Mouse (Mus musculus) lung, adult 2 months (tissue): ENCODE measurements around the gene Atp1b3. TPM values are rescaled to one million over a fixed set of nuclear protein-coding genes. Genes with fewer than 3 reads are reported as not detected.

Source experiments
- DNase-seq: peaks from one replicate; pipeline ENCODE4 v3.0.0; 2022
- H3K4me1 ChIP-seq: fragments of 200-500 bp; 2 replicates; pipeline ENCODE4 v1.6.1; 2011; ENCODE audit warnings: low read length; ENCODE audit not compliant: control insufficient read depth, insufficient read depth
- H3K4me3 ChIP-seq: fragments of 200-500 bp; replicated peaks from 2 replicates; pipeline ENCODE3; 2011; ENCODE audit warnings: low read depth, mild to moderate bottlenecking, control low read depth, low read length; ENCODE audit errors: extremely low read depth
- CTCF ChIP-seq: fragments of 200-500 bp; IDR thresholded peaks from 2 replicates; pipeline ENCODE4 v1.5.1; 2011; ENCODE audit warnings: mild to moderate bottlenecking, low read length, control low read depth; ENCODE audit not compliant: insufficient read depth
- POLR2A ChIP-seq: fragments of 200-500 bp; IDR thresholded peaks from 2 replicates; pipeline ENCODE4 v1.6.1; 2011; ENCODE audit warnings: low read depth, mild to moderate bottlenecking, control low read depth, low read length, borderline replicate concordance; ENCODE audit errors: extremely low read depth
- WGBS: fragments of 180-500 bp; shearing (Covaris S2); methylation state at CpG from one replicate; pipeline ENCODE4 v1.1.7; 2018; 5-methylcytosine and 5-hydroxymethylcytosine counted together
- polyA plus RNA-seq: library from polyadenylated mRNA; depleted of rRNA; stranded (reverse); fragments of >200 nt; gene quantifications from 2 replicates; pipeline ENCODE4 v1.2.3, GENCODE M21; 2012

The Atp1b3 gene
- polyA plus RNA-seq, 1 experiment, result 101 TPM

DNA sequence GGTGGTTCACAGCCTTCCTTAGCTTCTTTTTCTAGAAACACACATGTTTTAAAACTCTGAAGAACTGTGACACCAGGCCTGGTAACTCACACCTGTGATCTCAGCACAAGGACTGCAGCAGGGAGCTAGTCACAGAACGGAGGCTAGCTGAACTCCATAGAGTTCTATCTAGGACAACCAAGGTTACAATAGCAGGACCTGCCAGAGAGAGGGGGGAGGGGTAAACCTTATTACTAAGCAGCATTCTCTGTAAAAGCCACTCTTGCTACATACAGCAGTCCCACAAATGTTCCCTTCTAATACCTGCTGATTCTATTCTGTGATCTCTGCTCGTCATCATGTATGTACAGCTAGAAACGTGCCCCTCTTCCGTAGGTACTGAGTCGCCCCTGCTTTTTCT, 15.4 kb downstream of the Atp1b3 start:
- TF ChIP-seq POLR2A, result no peak
- no peak for TF ChIP-seq CTCF
- Histone ChIP-seq H3K4me3 (no peak overlapping the region), H3K4me1 (peaks cover 12% of the 10 kb centered on the region)
- no peak for DNase-seq
- 80% methylated on average over 5 of the region's 5 CpGs for WGBS

DNA sequence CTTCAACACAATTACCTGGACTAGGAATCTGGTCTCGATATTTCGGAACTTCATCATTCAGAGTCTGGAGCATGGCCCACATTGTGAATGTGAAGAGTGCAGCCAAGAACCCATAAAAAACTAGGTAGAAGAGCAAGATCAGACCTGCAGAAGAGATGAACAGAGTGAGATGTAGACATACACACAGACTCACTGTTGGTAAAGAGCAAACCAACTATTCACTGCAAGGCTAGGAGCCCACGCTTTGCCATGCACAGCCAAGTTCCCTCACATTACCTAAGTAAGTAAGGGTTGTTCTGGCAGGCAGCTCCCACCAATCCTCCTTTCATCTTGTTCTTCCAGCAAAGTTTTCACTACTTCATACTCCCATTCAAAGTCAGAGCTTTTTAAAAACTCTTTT, 18.5 kb downstream of the Atp1b3 start:
- WGBS, result 91% methylated on average over 3 of the region's 3 CpGs
- no peak for DNase-seq
- TF ChIP-seq CTCF (no peak), POLR2A (no peak)
- H3K4me1 ChIP-seq, result peaks cover 10% of the 10 kb centered on the region; the same call in 1 of the 2 replicates
- no peak overlapping the region for H3K4me3 ChIP-seq

DNA sequence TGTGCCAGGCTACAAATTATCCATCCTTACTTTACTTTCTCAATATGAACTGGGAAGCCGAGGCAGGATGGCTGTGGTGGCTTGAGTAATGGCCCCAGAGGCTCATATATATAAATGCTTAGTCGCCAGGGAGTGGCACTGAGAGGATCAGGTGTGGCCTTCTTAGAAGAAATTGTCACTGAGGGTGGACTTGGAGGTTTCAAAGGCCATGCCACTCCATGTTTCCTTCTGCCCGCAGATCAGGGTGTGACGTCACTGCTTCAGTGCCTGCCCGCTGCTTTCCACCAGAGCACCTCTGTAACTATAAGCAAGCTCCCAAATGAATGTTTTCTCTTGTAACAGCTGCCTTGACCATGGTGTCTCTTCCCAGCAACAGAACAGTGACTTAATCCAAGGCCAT, 33.1 kb downstream of the Atp1b3 start:
- no peak for DNase-seq
- Histone ChIP-seq H3K4me1 (peaks cover 3% of the 10 kb centered on the region; the same call in 1 of the 2 replicates), H3K4me3 (no peak overlapping the region)
- no peak for TF ChIP-seq POLR2A
- no peak for TF ChIP-seq CTCF
- WGBS, result 88% methylated on average over 5 of the region's 5 CpGs

DNA sequence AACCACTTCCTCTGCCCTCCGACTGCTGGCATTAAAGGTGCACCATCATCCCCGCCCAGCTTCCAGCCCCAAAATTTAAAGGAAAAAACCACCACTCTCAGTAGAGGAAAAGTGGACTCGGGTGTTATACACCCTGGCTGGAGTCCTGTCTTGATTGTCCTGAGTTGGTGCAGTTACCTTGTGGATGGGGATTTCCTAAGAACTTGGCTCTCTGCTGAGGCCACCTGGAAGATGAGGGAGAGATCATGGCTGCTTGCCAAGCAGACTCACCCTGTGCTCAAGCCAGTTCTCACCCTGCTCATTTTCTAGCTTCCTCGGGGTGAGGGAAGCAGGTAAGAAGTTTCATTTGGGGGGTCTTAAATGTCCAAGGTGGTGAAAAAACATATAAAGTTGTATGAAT, 36.0 kb downstream of the Atp1b3 start:
- TF ChIP-seq POLR2A (no peak), CTCF (no peak)
- no peak overlapping the region for H3K4me3 ChIP-seq
- no peak for DNase-seq
- WGBS, result 70% methylated on average over 4 of the region's 4 CpGs
- peaks cover 3% of the 10 kb centered on the region; the same call in 1 of the 2 replicates for H3K4me1 ChIP-seq

DNA sequence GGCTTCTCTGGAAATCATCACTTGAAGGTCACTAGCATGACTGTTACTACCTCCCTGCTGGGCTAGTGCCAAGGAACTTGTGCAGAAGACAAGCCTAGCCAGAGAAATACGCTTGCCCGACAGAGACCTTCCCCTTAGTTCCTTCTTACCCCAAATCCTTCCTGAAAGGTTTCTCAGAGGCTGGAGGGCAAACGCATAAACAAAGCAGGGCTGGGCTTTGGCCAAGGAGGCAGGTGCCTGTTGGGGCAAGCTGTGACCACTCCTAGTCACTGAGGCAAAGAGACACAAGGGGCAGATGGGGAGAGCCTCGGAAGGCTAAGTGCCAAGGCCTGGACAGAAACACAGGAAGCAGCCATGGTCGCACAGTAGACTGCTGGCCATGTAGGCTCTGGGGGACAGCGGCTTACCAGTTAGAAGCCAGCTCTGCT, 37.7 kb downstream of the Atp1b3 start:
- DNase-seq, result no peak
- 24% methylated on average over 6 of the region's 6 CpGs for WGBS
- no peak overlapping the region for H3K4me3 ChIP-seq
- H3K4me1 ChIP-seq, result peaks cover 3% of the 10 kb centered on the region; the same call in 1 of the 2 replicates
- TF ChIP-seq POLR2A (no peak), CTCF (no peak)

DNA sequence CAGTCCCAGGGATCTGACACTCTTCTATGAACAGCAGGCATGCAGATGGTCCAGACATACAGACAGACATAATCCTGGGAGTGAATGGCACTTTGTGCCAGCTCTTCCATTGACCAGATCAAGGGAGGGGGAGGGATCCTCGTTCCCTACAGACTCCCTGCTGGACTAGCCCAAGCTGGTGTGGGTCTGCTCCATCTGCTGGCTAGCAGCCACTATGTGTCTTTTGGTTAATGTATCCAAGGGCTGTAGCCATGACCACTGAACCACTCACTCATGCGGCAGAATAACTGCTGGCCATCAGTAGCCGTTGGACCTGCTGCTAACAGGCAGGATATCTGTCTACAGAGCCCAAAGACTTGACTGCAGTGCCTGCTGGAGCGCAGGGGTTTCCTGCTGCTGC, 39.7 kb downstream of the Atp1b3 start:
- no peak for DNase-seq
- Histone ChIP-seq H3K4me3 (no peak overlapping the region), H3K4me1 (peaks cover 3% of the 10 kb centered on the region; the same call in 1 of the 2 replicates)
- 57% methylated on average over 4 of the region's 4 CpGs for WGBS
- TF ChIP-seq POLR2A (no peak), CTCF (no peak)

DNA sequence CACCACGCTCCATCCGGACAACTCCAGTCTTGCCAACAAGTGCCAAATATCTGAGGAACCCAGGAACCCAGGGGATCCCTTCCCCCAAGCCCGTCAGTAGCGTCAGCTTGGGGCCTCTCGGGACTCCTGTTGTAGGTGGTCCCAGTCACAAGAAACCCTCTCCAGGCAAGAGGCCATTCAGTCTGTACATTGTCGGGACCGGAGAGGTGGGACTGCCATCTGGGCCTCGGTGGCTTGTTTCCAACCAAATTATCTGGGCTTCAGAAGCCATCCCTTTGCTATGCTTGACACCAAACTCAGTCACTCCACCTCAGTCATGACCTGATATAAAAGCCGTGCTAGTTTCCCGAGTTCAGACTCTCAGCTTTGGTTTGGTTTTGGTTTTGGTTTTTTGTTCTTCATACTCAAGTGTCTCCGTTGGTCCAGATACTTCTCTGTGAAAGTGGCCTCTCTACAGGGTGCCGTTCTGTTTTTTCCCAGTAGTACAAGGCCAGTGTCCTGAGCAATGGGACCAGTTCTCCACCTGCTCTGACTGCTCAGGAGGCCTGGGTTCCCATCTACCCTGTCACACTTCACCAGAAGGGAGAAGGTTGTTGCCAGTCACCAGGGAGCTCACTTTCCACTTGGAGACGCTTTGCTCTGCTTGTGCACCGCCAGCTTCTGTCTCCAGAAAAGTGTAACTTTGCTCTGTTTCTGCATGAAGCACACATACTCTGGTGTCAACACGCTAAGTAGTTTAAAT, 41.7 kb downstream of the Atp1b3 start:
- 90% methylated on average over 15 of the region's 15 CpGs for WGBS
- Histone ChIP-seq H3K4me1 (peaks cover 3% of the 10 kb centered on the region; the same call in 1 of the 2 replicates), H3K4me3 (no peak overlapping the region)
- no peak for TF ChIP-seq CTCF
- no peak for TF ChIP-seq POLR2A
- no peak for DNase-seq

DNA sequence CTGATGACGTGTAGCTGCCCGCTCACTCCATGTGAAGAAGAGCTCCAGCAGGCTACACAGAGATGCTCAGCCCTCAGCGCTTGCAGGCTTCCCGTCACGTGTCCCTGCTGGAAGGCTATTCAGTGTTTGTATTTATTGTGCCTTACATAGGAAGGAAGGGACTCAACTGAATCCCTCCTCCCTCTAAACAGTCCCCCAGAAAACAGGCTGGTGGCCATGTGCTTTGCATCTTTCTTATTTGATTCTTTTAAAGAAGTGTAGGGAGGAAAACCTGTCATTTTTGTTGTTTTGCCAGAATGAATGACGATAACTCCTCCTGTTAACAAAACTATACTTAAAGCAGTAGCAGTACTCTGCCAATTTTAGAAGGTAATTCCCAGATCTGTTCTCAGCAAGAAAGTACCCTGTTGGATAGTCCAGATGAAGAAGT, 43.7 kb downstream of the Atp1b3 start:
- TF ChIP-seq POLR2A, result no peak
- no peak for TF ChIP-seq CTCF
- 57% methylated on average over 6 of the region's 6 CpGs for WGBS
- H3K4me1 ChIP-seq, result no peaks in the 10 kb centered on the region
- no peak overlapping the region for H3K4me3 ChIP-seq
- DNase-seq, result no peak

DNA sequence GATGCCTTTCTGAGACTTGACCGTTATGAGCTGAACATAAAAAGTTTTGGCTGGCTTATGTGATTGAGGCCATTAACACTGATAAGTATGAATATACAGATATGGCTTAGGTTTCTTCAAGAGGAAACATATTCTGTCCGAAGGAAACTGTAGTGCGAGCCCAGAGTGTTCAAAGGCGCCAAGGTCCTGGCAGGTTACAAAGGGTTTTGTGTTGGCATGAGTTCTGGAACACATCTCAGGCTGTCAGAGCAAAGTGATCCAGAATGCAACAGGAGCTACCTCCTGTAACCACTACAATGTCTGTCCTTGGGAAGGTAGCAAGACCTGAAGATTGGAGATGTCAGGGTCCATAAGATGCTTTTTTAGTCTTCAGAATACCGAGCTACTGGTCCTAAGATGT, 44.9 kb downstream of the Atp1b3 start:
- WGBS, result 85% methylated on average over 5 of the region's 5 CpGs
- TF ChIP-seq POLR2A, result no peak
- no peak for TF ChIP-seq CTCF
- Histone ChIP-seq H3K4me3 (no peak overlapping the region), H3K4me1 (no peaks in the 10 kb centered on the region)
- DNase-seq, result no peak

DNA sequence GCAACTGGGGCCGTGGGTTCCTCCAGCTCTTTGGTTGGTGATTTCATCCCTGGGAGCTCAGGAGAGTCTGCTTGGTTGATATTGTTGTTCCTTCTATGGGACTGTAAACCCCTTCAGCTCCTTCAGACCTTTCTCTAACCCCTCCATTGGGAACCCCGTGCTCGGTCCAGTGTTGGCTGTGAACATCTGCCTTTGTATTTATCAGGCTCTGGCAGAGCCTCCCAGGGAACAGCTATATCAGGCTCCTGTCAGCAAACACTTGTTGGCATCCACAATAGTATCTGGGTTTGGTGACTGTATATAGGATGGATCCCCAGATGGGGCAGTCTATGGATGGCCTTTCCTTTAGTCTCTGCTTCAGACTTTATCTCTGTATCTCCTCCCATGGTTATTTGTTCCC, 52.2 kb downstream of the Atp1b3 start:
- no peaks in the 10 kb centered on the region for H3K4me1 ChIP-seq
- no peak overlapping the region for H3K4me3 ChIP-seq
- DNase-seq, result no peak
- 96% methylated on average over 3 of the region's 3 CpGs for WGBS
- TF ChIP-seq CTCF (no peak), POLR2A (no peak)
